Mouse (Mus musculus) embryonic fibroblast, embryonic 13.5 days (primary cell): ENCODE measurements at regions not wholly inside any gene's neighbourhood (a gene's known extent, or its start where the extent isn't known, plus 50 kb on each side); places are given as distances from the start of the nearest gene placed in this dataset.

Source experiments
- CTCF ChIP-seq: IDR thresholded peaks from 2 replicates; pipeline ENCODE4 v1.5.1; 2011; ENCODE audit warnings: mild to moderate bottlenecking, control low read depth, low read length, moderate library complexity, borderline replicate concordance; ENCODE audit not compliant: insufficient read depth
- POLR2A ChIP-seq: IDR thresholded peaks from 2 replicates; pipeline ENCODE4 v1.6.1; 2011; ENCODE audit warnings: low read depth, mild to moderate bottlenecking, control low read depth, low read length, moderate library complexity

- no peak for TF ChIP-seq POLR2A
- TF ChIP-seq CTCF = no peak
Observed at GRCm38 (mm10) chr17:4735185-4735584, 258.9 kb upstream of the Arid1b start.
